Mouse (Mus musculus) fat pad, adult 2 months (tissue): ENCODE measurements around the gene Ccdc17.

Source experiments
- DNase-seq: peaks from one replicate; pipeline ENCODE4 v3.0.0-alpha.2; 2011; ENCODE audit warnings: low read depth, low spot score; ENCODE audit errors: extremely low read depth

Gene Ccdc17

GRCm38 (mm10) chr4:116596379-116596778, at the start of gene Ccdc17:
Gene Ccdc17 (plus strand): TSS chr4:116596654.
- no peak for DNase-seq

DNA sequence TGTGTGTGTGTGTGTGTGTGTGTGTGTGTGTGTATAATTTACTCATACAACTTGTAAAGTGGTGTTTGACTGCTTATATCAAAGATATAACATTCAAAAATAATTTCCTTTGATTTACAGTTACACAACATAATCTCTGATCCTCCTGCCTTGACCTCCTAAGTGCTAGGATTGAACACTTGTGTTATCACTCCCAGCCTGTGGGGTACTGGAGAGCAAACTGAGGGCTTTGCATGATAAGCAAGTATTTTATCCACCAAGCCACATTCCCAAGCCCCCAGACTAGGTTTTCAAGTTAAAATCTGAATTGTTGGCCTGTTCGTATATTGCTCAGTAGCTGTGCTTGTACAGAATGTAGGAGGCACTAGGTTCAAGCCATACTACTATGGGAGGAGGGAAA, 46.0 kb upstream of the Ccdc17 start:
- no peak for DNase-seq

GRCm38 (mm10) chr4:116553035-116553434, 43.4 kb upstream of the Ccdc17 start:
- peak; percentile 65 for DNase-seq

DNA sequence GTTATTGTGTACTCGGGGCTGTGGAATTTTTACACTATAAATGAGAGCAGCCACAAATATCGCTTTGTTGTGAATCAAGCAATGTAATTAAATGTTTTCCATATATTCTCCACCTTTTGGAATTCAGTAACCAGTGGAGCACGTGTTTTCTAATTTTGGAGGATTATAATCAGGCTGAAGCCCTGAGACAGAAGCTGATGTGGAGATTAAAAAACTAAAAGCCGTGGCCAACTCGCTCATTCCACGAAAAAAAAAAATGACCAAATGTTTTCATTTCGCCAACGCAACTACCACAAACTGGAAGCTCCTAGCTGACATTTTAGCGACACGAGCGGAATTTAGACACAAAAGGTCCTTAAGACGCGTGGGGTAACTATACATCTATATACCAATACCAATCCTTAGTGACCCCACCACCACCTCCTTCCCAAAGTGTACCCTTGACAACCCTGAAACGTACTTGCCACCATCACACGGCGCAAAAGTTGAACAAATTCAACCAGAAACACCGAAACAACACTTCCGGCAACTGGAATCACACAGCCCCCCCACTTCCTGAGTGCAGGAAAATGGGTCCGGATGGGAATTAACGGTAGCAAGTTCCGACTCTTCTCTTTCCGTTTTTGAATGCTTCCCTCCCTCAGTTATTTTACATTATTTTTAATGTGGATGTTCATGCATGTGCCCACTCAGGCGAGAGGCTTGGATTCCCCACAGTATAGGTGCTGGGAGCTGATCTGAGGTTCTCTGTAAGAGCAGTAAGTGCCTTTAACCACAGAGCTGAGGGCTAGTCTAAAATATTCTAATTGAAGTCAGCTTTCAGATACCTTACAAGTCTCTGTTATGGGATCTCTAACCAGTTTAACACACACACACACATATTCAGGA, 40.8 kb upstream of the Ccdc17 start, which contains the start of gene Tmem69:
Gene Tmem69, minus strand, starts transcription at position 524 of the 888 bp plus-strand sequence.
- DNase-seq = no peak

- no peak for DNase-seq
These were observed 39.7 kb upstream of the Ccdc17 start for GRCm38 (mm10) chr4:116556561-116557305.

DNA sequence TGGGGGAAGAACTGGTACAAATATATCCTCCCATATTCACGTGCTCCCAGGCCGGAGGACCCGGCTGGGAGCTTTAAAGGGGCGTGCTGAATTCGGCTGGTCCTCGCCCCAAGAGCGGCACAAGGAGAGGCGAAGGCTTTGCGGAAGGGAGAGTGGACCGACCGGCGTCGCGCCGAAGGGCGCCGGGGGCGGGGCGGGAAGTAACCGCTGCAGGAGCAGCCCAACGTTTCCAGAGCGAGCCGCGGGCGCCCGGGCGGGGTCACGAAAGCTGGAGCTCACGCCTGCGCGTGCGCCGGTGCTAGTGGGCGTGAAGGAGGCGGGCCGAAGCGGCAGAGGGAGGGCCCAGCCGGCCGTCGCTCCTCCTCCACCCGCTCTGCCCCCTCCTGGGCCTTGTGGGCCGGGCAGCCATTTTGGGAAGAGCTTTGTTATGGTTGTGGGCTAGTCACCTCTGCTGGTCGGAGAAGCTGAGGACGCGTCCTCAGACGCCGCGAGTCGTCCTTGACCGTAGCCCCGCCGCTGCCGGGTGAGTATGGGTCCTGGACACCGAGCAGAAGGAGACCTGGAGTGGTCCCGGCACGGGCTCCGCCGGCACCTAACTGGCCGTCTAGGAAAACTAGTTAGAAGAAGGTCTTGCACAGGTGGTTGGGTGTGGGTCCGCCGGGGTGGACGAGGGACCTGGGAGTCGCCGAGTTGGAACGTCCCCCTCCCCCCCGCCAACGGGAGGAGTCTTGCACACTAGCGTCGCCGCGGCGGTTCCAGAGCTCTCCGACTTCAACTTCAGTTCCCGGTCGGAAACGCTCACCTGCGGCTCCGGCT, 38.9 kb upstream of the Ccdc17 start, which contains the start of gene Gpbp1l1:
Gene Gpbp1l1, plus strand, starts transcription at position 353 of the 816 bp plus-strand sequence.
- no peak for DNase-seq

GRCm38 (mm10) chr4:116558151-116558882, 38.1 kb upstream of the Ccdc17 start:
- no peak for DNase-seq

DNA sequence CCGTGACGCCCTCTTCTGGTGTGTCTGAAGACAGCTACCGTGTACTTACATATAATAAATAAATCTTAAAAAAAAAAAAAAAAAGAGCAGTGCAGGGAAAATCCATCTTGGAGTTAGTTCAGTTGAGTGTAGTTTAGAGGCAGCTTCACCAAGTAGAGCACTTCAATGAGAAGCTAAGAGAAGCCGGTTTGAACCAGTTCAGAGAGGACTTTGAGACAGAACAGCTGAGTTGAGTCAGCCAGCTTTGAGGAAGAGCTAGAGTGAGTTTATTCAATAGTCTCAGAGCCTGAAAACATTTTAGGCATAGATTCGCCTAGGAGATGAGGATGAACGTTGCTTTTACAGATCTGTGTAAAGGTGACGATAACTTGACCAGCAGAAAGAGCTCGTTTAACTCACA, 661 bp upstream of the Ccdc17 start:
- DNase-seq = no peak

DNA sequence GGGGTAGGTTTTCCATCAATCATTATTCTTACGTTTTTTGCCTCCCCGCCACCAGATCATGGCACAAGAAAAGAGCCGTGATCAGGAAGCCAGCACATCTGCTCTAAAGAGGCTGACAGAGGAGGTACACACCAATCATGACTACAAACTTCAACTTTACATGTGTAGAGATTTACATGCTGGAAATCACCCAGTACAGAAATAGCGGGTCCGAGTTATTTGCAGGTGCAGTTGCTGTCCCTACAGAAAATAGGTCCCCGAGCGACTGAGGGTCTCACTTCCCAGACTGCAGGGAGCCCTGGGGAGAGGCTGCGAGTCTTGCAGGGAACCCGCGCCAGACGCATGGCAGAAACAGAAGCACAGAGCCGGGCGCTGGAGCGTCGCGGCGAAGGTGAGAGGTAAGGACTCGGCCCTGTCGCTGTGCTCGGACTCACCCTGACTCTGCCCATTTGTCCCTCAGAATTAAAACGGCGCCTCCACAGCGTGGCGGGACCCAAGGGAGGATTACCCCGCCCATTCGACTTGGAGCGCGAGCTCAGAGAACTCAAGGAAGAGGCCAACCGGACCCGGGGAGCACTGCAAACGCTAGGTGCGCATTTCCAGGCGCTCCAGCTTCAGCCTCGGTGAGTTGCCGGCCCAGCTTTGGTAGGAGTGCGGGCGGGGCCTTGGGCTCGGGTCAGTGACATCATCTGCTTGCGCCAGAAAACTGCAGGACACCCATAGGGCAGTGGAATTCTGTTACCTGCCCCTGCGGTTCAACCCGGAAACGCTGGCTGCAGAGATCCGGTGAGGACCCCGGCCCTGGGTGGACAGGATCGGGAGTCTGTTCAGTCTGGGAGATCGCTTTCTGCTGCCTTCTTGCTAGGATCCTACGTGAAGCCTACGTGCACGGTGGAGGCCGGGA, 776 bp downstream of the Ccdc17 start:
- DNase-seq = peak; percentile 56

GRCm38 (mm10) chr4:116612621-116613020, 16.2 kb downstream of the Ccdc17 start:
- DNase-seq = no peak

- DNase-seq = no peak
These were observed 18.8 kb downstream of the Ccdc17 start for GRCm38 (mm10) chr4:116615237-116615636.

GRCm38 (mm10) chr4:116624831-116625230, 28.4 kb downstream of the Ccdc17 start:
- no peak for DNase-seq

GRCm38 (mm10) chr4:116626658-116627358, 30.4 kb downstream of the Ccdc17 start:
- DNase-seq = no peak

GRCm38 (mm10) chr4:116627359-116627716, 30.9 kb downstream of the Ccdc17 start:
- no peak for DNase-seq

DNA sequence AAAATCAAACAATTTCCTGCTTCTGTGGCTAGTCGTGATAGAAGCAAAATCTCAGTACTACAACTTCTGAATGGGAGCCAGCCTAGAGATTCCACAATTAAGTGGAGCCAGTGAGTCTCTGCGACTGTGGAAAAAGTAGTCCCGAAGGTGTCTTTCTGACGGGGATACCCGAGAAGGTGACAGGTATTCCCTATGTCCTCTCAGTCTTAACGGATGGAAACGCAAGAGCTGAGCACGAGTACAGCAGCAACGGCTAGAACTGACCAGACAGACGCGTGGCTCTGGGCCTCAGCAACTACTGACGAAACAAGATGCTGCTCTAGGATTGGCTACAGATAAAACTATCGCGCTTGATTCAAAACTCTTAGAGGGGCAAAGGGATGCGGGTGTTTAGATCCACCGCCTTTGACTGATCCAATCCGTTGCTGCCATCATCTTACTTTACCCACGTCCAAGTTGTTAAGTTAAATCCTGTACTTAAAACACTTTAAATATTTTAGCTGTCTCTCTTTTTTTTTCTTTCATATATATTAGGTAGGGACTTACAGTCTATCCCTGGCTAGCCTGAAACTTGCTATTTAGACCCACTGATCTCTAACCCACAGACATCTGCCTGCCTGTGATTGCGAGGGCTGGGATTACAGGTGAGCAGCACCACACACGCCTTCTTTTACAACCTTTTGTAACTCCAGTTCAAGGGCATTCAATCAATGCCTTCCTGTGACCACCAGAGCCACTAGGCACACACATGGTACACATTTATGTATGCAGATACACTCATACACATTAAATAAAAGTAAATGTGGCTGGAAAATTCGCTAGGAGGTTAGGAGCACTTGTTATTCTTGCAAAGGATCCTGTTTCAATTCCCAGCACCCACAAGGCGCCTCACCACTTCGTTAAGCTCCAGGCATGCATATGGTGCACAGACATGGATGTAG, 31.5 kb downstream of the Ccdc17 start, which contains the start of gene Nasp:
Gene Nasp, minus strand, starts transcription at position 220 of the 941 bp plus-strand sequence.
- DNase-seq = no peak

DNA sequence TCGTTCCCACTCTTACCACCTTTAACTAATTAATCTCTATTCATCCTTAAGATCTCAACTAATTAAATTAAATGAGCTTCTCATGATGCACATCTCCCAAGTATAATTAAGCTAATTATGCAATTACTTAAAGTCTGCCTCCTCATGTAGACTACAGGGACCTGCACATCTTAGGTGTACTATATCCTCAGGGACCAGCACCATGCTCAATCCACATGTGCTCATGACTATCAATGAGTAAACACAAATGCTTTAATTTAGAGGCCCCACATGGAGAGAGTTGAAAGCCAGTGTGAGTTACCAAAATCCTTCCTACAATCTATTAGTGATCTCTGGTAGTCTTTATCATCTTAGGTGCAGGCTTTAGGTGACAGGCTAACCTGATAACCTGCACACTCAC, 38.7 kb downstream of the Ccdc17 start:
- no peak for DNase-seq

DNA sequence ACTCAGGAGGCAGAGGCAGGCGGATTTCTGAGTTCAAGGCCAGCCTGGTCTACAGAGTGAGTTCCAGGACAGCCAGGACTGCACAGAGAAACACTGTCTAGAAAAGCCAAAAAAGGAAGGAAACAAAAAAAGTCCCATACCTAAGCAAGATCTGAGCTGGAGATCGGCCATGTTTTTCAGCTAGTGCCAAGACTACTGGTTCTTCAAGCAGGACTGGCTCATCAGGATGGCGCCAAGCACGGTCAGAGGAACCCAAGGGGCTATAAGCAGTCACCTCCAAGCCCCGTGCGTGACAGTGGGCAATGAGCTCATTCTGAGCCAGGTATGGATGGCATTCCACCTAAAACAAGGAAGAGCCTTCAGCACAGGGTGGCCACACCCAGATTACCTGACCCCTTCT, 42.4 kb downstream of the Ccdc17 start:
- peak; percentile 78 for DNase-seq

GRCm38 (mm10) chr4:116642071-116642470, 45.6 kb downstream of the Ccdc17 start:
- no peak for DNase-seq
